Mouse (Mus musculus): ENCODE data around the gene 6030408B16Rik. TPM values are rescaled to one million over a fixed set of nuclear protein-coding genes. Genes with fewer than 3 reads are reported as not detected.

Gene 6030408B16Rik
- polyA plus RNA-seq, 1 experiment from 2014 or later, result 0.48 TPM

DNA sequence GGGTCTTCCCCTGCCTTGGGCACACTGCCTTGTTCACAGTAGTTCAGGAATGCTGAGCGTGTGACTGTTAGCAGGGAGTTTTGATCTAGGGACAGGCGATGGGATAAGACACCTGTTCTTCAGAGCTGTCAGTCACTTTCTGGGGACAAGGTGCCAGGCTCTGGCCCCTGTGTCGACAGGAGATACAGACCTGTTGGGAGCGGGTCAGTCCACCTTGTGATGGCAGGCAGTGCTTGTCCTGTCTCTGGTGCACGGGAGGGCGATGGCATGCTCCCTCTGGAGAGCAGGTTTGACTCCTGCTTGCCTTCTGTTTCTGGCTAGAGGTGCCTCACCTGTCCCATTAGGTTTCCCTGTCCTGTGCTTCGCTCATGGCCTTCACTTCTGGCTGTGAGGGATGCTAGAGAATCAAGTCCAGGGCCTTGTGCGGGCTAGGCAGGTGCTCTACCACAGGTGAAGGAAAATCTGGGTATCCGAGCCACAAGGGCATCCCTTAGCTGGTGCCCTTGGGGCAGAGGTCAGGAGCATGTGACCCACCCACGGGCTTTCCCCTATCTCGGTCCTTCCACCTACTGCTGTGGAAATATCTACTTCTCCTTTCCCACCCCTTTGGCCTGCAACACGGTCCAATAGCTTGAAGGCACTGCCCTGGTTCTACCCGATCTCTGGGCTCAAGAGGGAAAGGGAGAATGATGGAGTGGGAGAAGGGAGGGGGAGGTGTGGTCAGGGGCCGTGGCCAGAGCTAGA, 36.4 kb upstream of the 6030408B16Rik start:
- H3K27ac ChIP-seq (ENCODE audit: low read depth, low read length), result no peak overlapping the region
- H3K9ac ChIP-seq (ENCODE audit: low read depth, low read length), result no peak overlapping the region
- no peaks in the 10 kb centered on the region for H3K9me3 ChIP-seq (ENCODE audit: control insufficient read depth)
- H3K27me3 ChIP-seq (replicated peaks; ENCODE audit: control insufficient read depth, insufficient read depth, low read length), result no peaks in the 10 kb centered on the region
- ATAC-seq, result no peak
- no peaks in the 10 kb centered on the region; the same call in 1 of the 2 replicates for H3K4me1 ChIP-seq (replicated peaks; ENCODE audit: control insufficient read depth, insufficient read depth, low read length)
- WGBS, result 74% methylated on average over 14 of the region's 14 CpGs
- no peak overlapping the region for H3K4me2 ChIP-seq (replicated peaks; ENCODE audit: low read depth)
- TF ChIP-seq CTCF (IDR thresholded peaks at IDR 0.05; ENCODE audit: low read depth), result no peak
- H3K36me3 ChIP-seq (ENCODE audit: control insufficient read depth, insufficient read depth), result no peaks in the 10 kb centered on the region
- no peak overlapping the region for H3K4me3 ChIP-seq (ENCODE audit: low read depth, low read length)

DNA sequence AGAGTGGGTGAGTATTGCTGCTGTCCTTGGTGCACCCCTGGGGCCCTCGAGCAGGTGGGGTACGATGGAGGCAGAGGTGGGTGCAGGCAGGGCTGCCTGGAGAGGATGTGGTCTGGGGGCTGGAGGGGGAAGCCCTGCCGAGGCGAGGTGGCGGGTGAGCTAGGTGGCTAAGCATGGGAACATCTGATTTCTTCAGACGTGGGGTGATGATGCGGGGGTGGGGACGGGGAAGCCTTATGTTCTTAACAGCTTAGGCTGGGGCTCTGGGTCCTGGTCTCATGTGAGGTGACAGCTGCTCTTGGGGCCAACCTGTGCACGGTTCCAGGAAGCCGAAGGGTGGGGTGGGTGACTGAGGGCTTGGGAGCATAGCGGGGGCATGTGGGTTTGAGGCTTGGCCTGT, 34.6 kb upstream of the 6030408B16Rik start:
- Histone ChIP-seq H3K27ac (ENCODE audit: low read depth, low read length) (no peak overlapping the region), H3K4me1 (replicated peaks; ENCODE audit: control insufficient read depth, insufficient read depth, low read length) (no peaks in the 10 kb centered on the region; the same call in 1 of the 2 replicates), H3K9ac (ENCODE audit: low read depth, low read length) (no peak overlapping the region), H3K36me3 (ENCODE audit: control insufficient read depth, insufficient read depth) (no peaks in the 10 kb centered on the region), H3K9me3 (ENCODE audit: control insufficient read depth) (no peaks in the 10 kb centered on the region), H3K4me2 (replicated peaks; ENCODE audit: low read depth) (no peak overlapping the region), H3K4me3 (ENCODE audit: low read depth, low read length) (no peak overlapping the region), H3K27me3 (replicated peaks; ENCODE audit: control insufficient read depth, insufficient read depth, low read length) (no peaks in the 10 kb centered on the region)
- no peak for ATAC-seq
- no peak for TF ChIP-seq CTCF (IDR thresholded peaks at IDR 0.05; ENCODE audit: low read depth)
- WGBS, result 85% methylated on average over 11 of the region's 11 CpGs

DNA sequence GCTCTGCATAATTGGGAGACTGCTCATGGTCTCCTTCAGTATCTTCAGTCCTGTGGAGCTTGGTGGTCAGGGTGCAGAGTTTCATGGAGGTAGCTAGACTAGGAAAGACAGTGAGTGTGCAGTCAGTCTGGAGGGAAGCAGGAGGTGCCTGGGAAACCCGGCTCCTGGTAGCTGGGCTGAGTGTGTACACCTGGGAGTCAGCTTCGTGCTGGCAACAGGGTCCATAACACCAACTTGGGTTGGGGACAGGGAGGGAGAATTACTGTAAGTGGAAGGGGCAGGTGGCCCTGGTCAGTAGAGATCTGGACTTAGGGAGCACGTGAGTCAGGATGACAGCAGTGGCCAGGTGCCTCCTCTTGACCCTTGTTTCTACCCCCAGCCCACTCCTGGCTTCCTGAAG, 33.1 kb upstream of the 6030408B16Rik start:
- no peak for TF ChIP-seq CTCF (IDR thresholded peaks at IDR 0.05; ENCODE audit: low read depth)
- Histone ChIP-seq H3K4me3 (ENCODE audit: low read depth, low read length) (no peak overlapping the region), H3K27ac (ENCODE audit: low read depth, low read length) (0 out of 2 replicates have a peak overlapping the region, but pooled peaks have one; percentile 24), H3K4me2 (replicated peaks; ENCODE audit: low read depth) (no peak overlapping the region), H3K9ac (ENCODE audit: low read depth, low read length) (no peak overlapping the region), H3K9me3 (ENCODE audit: control insufficient read depth) (no peaks in the 10 kb centered on the region), H3K27me3 (replicated peaks; ENCODE audit: control insufficient read depth, insufficient read depth, low read length) (no peaks in the 10 kb centered on the region), H3K4me1 (replicated peaks; ENCODE audit: control insufficient read depth, insufficient read depth, low read length) (no peaks in the 10 kb centered on the region; the same call in 1 of the 2 replicates), H3K36me3 (ENCODE audit: control insufficient read depth, insufficient read depth) (no peaks in the 10 kb centered on the region)
- ATAC-seq, result no peak
- WGBS, result 80% methylated on average over 3 of the region's 3 CpGs

DNA sequence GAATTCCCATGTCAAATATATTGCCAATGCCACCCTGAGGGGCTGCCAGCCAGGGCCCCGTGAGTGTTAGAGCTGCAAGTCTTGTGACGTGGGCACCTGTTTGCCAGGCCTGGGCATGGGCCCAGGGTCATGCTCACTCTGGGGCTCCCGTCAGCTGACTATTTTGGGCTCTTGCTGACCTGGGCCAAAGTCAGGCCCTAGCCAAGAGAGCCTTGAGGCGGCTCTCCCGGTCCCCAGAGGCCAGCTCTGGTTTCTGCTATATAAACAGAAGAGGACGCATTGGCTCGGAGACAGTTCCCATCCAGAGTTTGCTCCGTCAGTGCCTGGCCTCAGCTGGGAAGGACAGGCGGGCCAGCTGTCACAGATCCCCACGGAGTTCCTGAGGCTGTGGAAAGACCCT, 32.6 kb upstream of the 6030408B16Rik start:
- ATAC-seq, result no peak
- Histone ChIP-seq H3K4me2 (replicated peaks; ENCODE audit: low read depth) (no peak overlapping the region), H3K36me3 (ENCODE audit: control insufficient read depth, insufficient read depth) (no peaks in the 10 kb centered on the region), H3K9ac (ENCODE audit: low read depth, low read length) (no peak overlapping the region), H3K27ac (ENCODE audit: low read depth, low read length) (peak overlapping the region; percentile 24; the same call in 1 of the 2 replicates), H3K4me1 (replicated peaks; ENCODE audit: control insufficient read depth, insufficient read depth, low read length) (no peaks in the 10 kb centered on the region; the same call in 1 of the 2 replicates), H3K4me3 (ENCODE audit: low read depth, low read length) (no peak overlapping the region), H3K9me3 (ENCODE audit: control insufficient read depth) (no peaks in the 10 kb centered on the region), H3K27me3 (replicated peaks; ENCODE audit: control insufficient read depth, insufficient read depth, low read length) (no peaks in the 10 kb centered on the region)
- no peak for TF ChIP-seq CTCF (IDR thresholded peaks at IDR 0.05; ENCODE audit: low read depth)
- WGBS, result 51% methylated on average over 10 of the region's 10 CpGs

DNA sequence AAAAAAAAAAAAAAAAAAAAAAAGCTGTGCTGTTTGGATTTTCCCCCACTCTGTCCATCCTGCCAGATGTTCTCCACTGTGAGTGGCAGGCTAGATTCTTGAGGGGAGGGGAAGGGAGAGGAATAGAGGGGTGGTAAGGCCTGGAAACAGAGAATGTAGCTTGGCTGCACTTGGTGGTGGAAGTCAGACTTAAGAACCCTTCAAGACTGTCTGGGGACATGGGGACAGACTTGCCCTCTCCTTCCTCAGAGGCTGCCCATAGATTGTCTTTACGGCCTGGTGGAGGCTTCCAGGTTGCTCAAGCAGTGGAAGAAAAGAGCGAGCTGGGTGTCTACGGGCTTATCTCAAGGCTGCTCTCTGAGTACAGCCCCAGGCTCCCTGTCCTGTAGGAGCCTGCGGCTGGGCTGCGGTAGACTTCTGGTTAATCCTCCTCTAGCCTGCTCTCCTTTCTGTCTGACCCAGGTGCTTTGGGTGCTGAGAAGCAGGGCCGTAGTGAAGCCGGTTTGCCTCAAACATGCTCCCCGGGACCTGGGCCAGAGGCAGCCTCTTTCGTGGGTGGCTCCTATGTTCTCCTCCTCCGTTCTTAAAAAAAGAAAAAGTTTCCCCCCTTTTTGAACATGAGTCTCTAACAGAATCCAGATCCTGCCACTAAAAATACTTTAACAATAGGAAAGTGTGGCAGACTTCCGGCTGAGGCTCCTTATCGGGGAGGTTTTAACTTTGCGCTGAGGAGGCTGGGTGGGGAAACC, 32.0 kb upstream of the 6030408B16Rik start:
- H3K4me2 ChIP-seq (replicated peaks; ENCODE audit: low read depth), result no peak overlapping the region; the same call in 1 of the 2 replicates
- H3K27me3 ChIP-seq (replicated peaks; ENCODE audit: control insufficient read depth, insufficient read depth, low read length), result no peaks in the 10 kb centered on the region
- peak overlapping the region; percentile 24 for H3K27ac ChIP-seq (ENCODE audit: low read depth, low read length)
- no peak for ATAC-seq
- H3K36me3 ChIP-seq (ENCODE audit: control insufficient read depth, insufficient read depth), result no peaks in the 10 kb centered on the region
- 45% methylated on average over 13 of the region's 13 CpGs for WGBS
- no peak overlapping the region for H3K4me3 ChIP-seq (ENCODE audit: low read depth, low read length)
- no peak overlapping the region for H3K9ac ChIP-seq (ENCODE audit: low read depth, low read length)
- no peak for TF ChIP-seq CTCF (IDR thresholded peaks at IDR 0.05; ENCODE audit: low read depth)
- H3K4me1 ChIP-seq (replicated peaks; ENCODE audit: control insufficient read depth, insufficient read depth, low read length), result no peaks in the 10 kb centered on the region; the same call in 1 of the 2 replicates
- no peaks in the 10 kb centered on the region for H3K9me3 ChIP-seq (ENCODE audit: control insufficient read depth)

DNA sequence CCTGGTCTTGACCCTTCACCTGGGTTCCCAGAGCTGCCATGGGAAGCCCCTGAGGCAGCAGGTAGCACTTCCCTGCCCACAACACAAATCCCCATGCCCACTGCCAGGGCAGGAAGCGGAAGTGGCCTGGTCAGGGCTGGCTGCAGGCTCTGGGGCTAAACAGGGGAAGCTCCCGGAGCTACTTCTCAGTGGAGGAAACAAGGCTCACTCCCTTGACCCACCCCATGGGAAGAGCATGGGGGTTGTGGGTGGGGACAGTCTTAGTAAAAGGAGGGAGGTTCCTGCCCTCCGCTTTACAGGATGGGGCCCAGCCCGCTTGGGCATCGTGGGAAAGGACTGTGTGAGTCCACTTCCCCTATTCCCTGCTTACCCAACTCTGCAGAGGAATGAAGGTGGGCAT, 30.5 kb upstream of the 6030408B16Rik start:
- 57% methylated on average over 5 of the region's 5 CpGs for WGBS
- no peak for ATAC-seq
- no peak for TF ChIP-seq CTCF (IDR thresholded peaks at IDR 0.05; ENCODE audit: low read depth)
- no peak overlapping the region for H3K27ac ChIP-seq (ENCODE audit: low read depth, low read length)
- H3K27me3 ChIP-seq (replicated peaks; ENCODE audit: control insufficient read depth, insufficient read depth, low read length), result 0 out of 2 replicates have a peak, but pooled peaks cover 3% of the 10 kb centered on the region
- no peak overlapping the region for H3K4me3 ChIP-seq (ENCODE audit: low read depth, low read length)
- no peaks in the 10 kb centered on the region; the same call in 1 of the 2 replicates for H3K4me1 ChIP-seq (replicated peaks; ENCODE audit: control insufficient read depth, insufficient read depth, low read length)
- no peak overlapping the region for H3K4me2 ChIP-seq (replicated peaks; ENCODE audit: low read depth)
- H3K36me3 ChIP-seq (ENCODE audit: control insufficient read depth, insufficient read depth), result no peaks in the 10 kb centered on the region
- H3K9me3 ChIP-seq (ENCODE audit: control insufficient read depth), result no peaks in the 10 kb centered on the region
- no peak overlapping the region for H3K9ac ChIP-seq (ENCODE audit: low read depth, low read length)

Data from intestine, postnatal 0 days (tissue).